Mouse (Mus musculus): ENCODE data around the gene Vax2. TPM values are rescaled to one million over a fixed set of nuclear protein-coding genes. Genes with fewer than 3 reads are reported as not detected.

Gene Vax2
- polyA plus RNA-seq, 1 experiment from 2014 or later: not detected

- Histone ChIP-seq H3K27me3 (ENCODE audit: insufficient read depth, poor library complexity, severe bottlenecking) (peaks cover 74% of the 10 kb centered on the region), H3K9me3 (no peaks in the 10 kb centered on the region), H3K36me3 (no peaks in the 10 kb centered on the region), H3K4me1 (peaks cover 1% of the 10 kb centered on the region; the same call in 1 of the 2 replicates), H3K27ac (no peak overlapping the region), H3K4me3 (no peak overlapping the region)
- WGBS: 62% methylated on average over 5 of the region's 5 CpGs
- no peak for DNase-seq (ENCODE audit: low spot score)
Observed at GRCm38 (mm10) chr6:83744126-83744525, 33.1 kb downstream of the Vax2 start.

GRCm38 (mm10) chr6:83744557-83744956, 33.5 kb downstream of the Vax2 start:
- H3K9me3 ChIP-seq: no peaks in the 10 kb centered on the region
- no peak overlapping the region for H3K27ac ChIP-seq
- peaks cover 78% of the 10 kb centered on the region for H3K27me3 ChIP-seq (ENCODE audit: insufficient read depth, poor library complexity, severe bottlenecking)
- no peaks in the 10 kb centered on the region for H3K36me3 ChIP-seq
- DNase-seq (ENCODE audit: low spot score): no peak
- WGBS: 63% methylated on average over 5 of the region's 5 CpGs
- H3K4me3 ChIP-seq: no peak overlapping the region
- peaks cover 2% of the 10 kb centered on the region; the same call in 1 of the 2 replicates for H3K4me1 ChIP-seq

GRCm38 (mm10) chr6:83745466-83745865, 34.4 kb downstream of the Vax2 start:
- Histone ChIP-seq H3K36me3 (no peaks in the 10 kb centered on the region), H3K4me1 (peaks cover 10% of the 10 kb centered on the region; the same call in 1 of the 2 replicates), H3K9me3 (no peaks in the 10 kb centered on the region), H3K27ac (no peak overlapping the region), H3K27me3 (ENCODE audit: insufficient read depth, poor library complexity, severe bottlenecking) (peaks cover 82% of the 10 kb centered on the region), H3K4me3 (no peak overlapping the region)
- DNase-seq (ENCODE audit: low spot score): no peak
- WGBS: 64% methylated on average over 2 of the region's 2 CpGs

GRCm38 (mm10) chr6:83749286-83749685, 38.2 kb downstream of the Vax2 start:
- H3K4me1 ChIP-seq: peaks cover 10% of the 10 kb centered on the region; the same call in 1 of the 2 replicates

GRCm38 (mm10) chr6:83750171-83750684, 39.2 kb downstream of the Vax2 start:
- Histone ChIP-seq H3K4me3 (peak overlapping the region; percentile 22; the same call in 1 of the 2 replicates), H3K36me3 (no peaks in the 10 kb centered on the region), H3K27ac (no peak overlapping the region), H3K4me1 (peaks cover 10% of the 10 kb centered on the region; the same call in 1 of the 2 replicates), H3K27me3 (ENCODE audit: insufficient read depth, poor library complexity, severe bottlenecking) (peaks cover 95% of the 10 kb centered on the region), H3K9me3 (no peaks in the 10 kb centered on the region)
- WGBS: 11% methylated on average over 11 of the region's 11 CpGs
- no peak for DNase-seq (ENCODE audit: low spot score)

More at GRCm38 (mm10) chr6:83749286-83749685, 38.2 kb downstream of the Vax2 start:
- Histone ChIP-seq H3K36me3 (no peaks in the 10 kb centered on the region), H3K27me3 (ENCODE audit: insufficient read depth, poor library complexity, severe bottlenecking) (peaks cover 95% of the 10 kb centered on the region), H3K9me3 (no peaks in the 10 kb centered on the region), H3K4me3 (no peak overlapping the region), H3K27ac (no peak overlapping the region)
- 57% methylated on average over 3 of the region's 3 CpGs for WGBS
- no peak for DNase-seq (ENCODE audit: low spot score)

GRCm38 (mm10) chr6:83756051-83756450, 45.0 kb downstream of the Vax2 start:
- WGBS: 68% methylated on average over 9 of the region's 9 CpGs
- Histone ChIP-seq H3K36me3 (no peaks in the 10 kb centered on the region), H3K9me3 (no peaks in the 10 kb centered on the region), H3K4me1 (peaks cover 8% of the 10 kb centered on the region; the same call in 1 of the 2 replicates), H3K27me3 (ENCODE audit: insufficient read depth, poor library complexity, severe bottlenecking) (peaks cover 99% of the 10 kb centered on the region), H3K27ac (no peak overlapping the region), H3K4me3 (no peak overlapping the region)
- DNase-seq (ENCODE audit: low spot score): no peak

GRCm38 (mm10) chr6:83762344-83762743, 51.3 kb downstream of the Vax2 start, which contains the start of gene Ankrd53:
Gene Ankrd53 (plus strand): TSS chr6:83762644.
- peak within 1 kb of the TSS; percentile 61 for H3K4me3 ChIP-seq
- H3K9me3 ChIP-seq: no peaks in the 10 kb centered on the region
- 0 out of 2 replicates have a peak within 1 kb of the TSS, but pooled peaks have one; percentile 25 for H3K27ac ChIP-seq
- peaks cover 81% of the 10 kb centered on the region for H3K27me3 ChIP-seq (ENCODE audit: insufficient read depth, poor library complexity, severe bottlenecking)
- H3K36me3 ChIP-seq: no peaks in the 10 kb centered on the region
- WGBS: 25% methylated on average over 6 of the region's 6 CpGs
- DNase-seq (ENCODE audit: low spot score): no peak
- H3K4me1 ChIP-seq: peaks cover 31% of the 10 kb centered on the region

GRCm38 (mm10) chr6:83762880-83763431, 51.9 kb downstream of the Vax2 start:
- H3K4me1 ChIP-seq: peaks cover 30% of the 10 kb centered on the region
- WGBS: 2% methylated on average over 35 of the region's 35 CpGs
- no peaks in the 10 kb centered on the region for H3K9me3 ChIP-seq
- peak overlapping the region; percentile 61 for H3K4me3 ChIP-seq
- 0 out of 2 replicates have a peak overlapping the region, but pooled peaks have one; percentile 25 for H3K27ac ChIP-seq
- DNase-seq (ENCODE audit: low spot score): no peak
- H3K27me3 ChIP-seq (ENCODE audit: insufficient read depth, poor library complexity, severe bottlenecking): peaks cover 75% of the 10 kb centered on the region
- 0 out of 2 replicates have a peak, but pooled peaks cover 6% of the 10 kb centered on the region for H3K36me3 ChIP-seq

GRCm38 (mm10) chr6:83766982-83767381, 55.9 kb downstream of the Vax2 start:
- Histone ChIP-seq H3K9me3 (no peaks in the 10 kb centered on the region), H3K27ac (no peak overlapping the region), H3K27me3 (ENCODE audit: insufficient read depth, poor library complexity, severe bottlenecking) (peaks cover 35% of the 10 kb centered on the region), H3K36me3 (peaks cover 45% of the 10 kb centered on the region), H3K4me1 (peaks cover 22% of the 10 kb centered on the region), H3K4me3 (no peak overlapping the region)
- DNase-seq (ENCODE audit: low spot score): no peak
- 50% methylated on average over 3 of the region's 3 CpGs for WGBS

GRCm38 (mm10) chr6:83768485-83768884, 57.4 kb downstream of the Vax2 start:
- Histone ChIP-seq H3K27ac (no peak overlapping the region), H3K27me3 (ENCODE audit: insufficient read depth, poor library complexity, severe bottlenecking) (peaks cover 20% of the 10 kb centered on the region), H3K9me3 (no peaks in the 10 kb centered on the region), H3K36me3 (peaks cover 60% of the 10 kb centered on the region), H3K4me1 (peaks cover 10% of the 10 kb centered on the region), H3K4me3 (no peak overlapping the region)
- DNase-seq (ENCODE audit: low spot score): no peak
- 69% methylated on average over 5 of the region's 5 CpGs for WGBS

GRCm38 (mm10) chr6:83774126-83774525, 63.1 kb downstream of the Vax2 start:
- Histone ChIP-seq H3K27ac (peak overlapping the region; percentile 95; the same call in 1 of the 2 replicates), H3K36me3 (peaks cover 44% of the 10 kb centered on the region), H3K9me3 (no peaks in the 10 kb centered on the region), H3K4me3 (peak overlapping the region; percentile 96), H3K27me3 (ENCODE audit: insufficient read depth, poor library complexity, severe bottlenecking) (no peaks in the 10 kb centered on the region), H3K4me1 (peaks cover 11% of the 10 kb centered on the region)
- DNase-seq (ENCODE audit: low spot score): no peak
- 65% methylated on average over 9 of the region's 9 CpGs for WGBS

GRCm38 (mm10) chr6:83774781-83775563, 63.9 kb downstream of the Vax2 start:
- no peaks in the 10 kb centered on the region for H3K27me3 ChIP-seq (ENCODE audit: insufficient read depth, poor library complexity, severe bottlenecking)
- peak overlapping the region; percentile 95 for H3K27ac ChIP-seq
- WGBS: 1% methylated on average over 14 of the region's 14 CpGs
- H3K4me1 ChIP-seq: peaks cover 11% of the 10 kb centered on the region
- peaks cover 35% of the 10 kb centered on the region for H3K36me3 ChIP-seq
- H3K9me3 ChIP-seq: no peaks in the 10 kb centered on the region
- DNase-seq (ENCODE audit: low spot score): no peak
- H3K4me3 ChIP-seq: peak overlapping the region; percentile 96

All from heart, embryonic 10.5 days (tissue).